Mouse (Mus musculus) olfactory bulb, adult 2 months (tissue): ENCODE data around the gene 2010109A12Rik.

Source experiments
- CTCF ChIP-seq: fragments of 200-500 bp; IDR thresholded peaks from 2 replicates; pipeline ENCODE4 v1.5.1; 2012; ENCODE audit warnings: low read depth, mild to moderate bottlenecking, low read length, moderate library complexity; ENCODE audit not compliant: insufficient read depth
- POLR2A ChIP-seq: fragments of 200-500 bp; IDR thresholded peaks from 2 replicates; pipeline ENCODE4 v1.6.1; 2012; ENCODE audit warnings: mild to moderate bottlenecking, low read depth, low read length, moderate library complexity; ENCODE audit not compliant: insufficient read depth

DNA sequence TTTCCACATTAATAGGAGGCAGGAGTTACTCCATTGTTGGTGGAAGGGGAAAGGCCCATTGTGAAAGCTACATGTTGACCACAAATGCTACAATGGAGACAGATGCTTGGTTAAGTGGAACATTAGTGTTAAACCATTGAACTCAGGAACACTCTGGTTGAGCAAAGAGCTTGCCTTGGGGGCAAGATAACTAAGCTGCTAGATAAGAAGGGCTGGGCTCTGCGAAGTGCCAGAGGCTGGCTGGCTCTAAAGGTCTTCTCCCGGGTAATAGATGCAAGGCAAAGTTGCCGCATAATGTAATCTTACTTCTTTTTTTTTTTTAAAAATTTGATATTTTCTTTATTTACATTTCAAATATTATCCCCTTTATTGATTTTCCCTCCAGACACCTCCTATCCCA, 20.8 kb downstream of the 2010109A12Rik start:
- TF ChIP-seq CTCF (no peak), POLR2A (no peak)
